Mouse (Mus musculus): Measurements from ENCODE around the gene Calm3. TPM values are rescaled to one million over a fixed set of nuclear protein-coding genes. Genes with fewer than 3 reads are reported as not detected.

Calm3 gene
- total RNA-seq, 2 experiments from 2014 or later = 334 to 349 TPM

DNA sequence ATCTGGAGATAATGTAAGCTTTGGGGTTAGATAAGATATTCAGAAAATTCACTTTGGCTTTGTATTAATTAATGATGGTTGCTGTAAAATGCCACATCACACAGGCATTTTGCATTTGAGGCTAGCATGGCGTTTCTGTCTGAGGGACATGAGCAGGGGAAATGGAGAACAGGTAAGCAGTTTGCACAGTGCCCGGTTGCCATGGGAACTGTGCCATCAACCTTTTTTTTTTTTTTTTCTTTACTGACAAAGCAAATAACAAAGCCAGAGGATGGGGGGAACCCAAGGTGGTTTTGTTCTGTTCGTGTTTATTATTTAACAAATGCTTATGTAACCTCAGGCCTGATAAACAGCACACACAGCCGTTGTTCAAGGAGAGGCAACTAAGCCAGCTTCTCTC lies 18.9 kb upstream of the Calm3 start:
- DNase-seq (ENCODE audit: low spot score) = no peak

DNA sequence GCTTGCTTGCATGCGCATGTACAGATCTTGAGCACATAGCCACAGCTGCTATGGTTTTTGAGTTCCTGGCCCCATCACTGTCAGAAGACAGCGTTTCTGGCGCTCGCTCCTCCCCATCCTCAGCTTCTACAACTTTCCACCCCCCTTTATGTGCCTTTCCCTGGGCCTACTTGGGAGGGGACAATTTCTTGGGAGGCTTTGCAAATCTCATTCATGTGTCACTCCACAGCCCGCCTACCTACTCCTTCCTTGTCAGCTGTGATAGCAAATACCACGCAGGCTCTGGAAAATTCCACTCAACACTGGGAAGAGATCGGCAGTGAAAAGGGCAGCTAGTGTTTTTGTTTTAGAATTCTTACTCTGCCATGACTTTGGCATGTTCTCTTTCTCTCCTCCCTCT lies 16.4 kb upstream of the Calm3 start:
- no peak for DNase-seq (ENCODE audit: low spot score)

DNA sequence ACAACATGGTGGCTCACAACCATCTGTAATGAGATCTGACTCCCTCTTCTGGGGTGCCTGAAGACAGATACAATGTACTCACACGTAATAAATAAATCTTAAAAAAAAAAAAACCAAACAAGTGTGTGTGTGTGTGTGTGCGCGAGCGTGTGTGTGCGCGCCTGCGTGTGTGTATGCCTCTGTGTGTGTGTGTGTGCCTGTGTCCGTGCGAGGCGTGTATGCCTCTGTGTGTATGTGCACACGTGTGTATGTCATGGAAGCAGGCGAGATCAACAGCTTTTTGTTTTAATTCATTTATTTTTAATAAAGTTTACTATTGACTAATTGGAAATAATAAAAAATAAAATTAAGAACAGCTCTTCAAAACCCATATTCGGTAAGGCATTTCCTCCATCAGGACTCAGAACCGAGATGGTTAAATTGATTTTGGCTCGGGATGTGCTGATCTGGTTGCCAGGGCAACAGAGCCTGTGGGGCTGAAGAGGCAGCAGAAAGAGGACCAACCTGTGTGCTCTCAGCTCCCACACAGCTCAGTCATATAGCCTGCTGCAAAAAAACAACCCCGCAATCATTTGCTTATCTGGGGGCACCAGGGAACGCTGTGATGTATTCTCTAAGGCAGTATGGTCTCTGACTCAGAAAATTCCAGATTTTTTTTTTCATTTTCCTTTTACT lies 14.3 kb upstream of the Calm3 start:
- DNase-seq (ENCODE audit: low spot score) = no peak

- no peak for DNase-seq (ENCODE audit: low spot score)
Measured at GRCm38 (mm10) chr7:16937312-16937711, 13.4 kb upstream of the Calm3 start.

- no peak for DNase-seq (ENCODE audit: low spot score)
Measured at GRCm38 (mm10) chr7:16932704-16933577, 9.0 kb upstream of the Calm3 start.

GRCm38 (mm10) chr7:16931968-16932627 lies 8.2 kb upstream of the Calm3 start:
- DNase-seq (ENCODE audit: low spot score) = peak; percentile 85

DNA sequence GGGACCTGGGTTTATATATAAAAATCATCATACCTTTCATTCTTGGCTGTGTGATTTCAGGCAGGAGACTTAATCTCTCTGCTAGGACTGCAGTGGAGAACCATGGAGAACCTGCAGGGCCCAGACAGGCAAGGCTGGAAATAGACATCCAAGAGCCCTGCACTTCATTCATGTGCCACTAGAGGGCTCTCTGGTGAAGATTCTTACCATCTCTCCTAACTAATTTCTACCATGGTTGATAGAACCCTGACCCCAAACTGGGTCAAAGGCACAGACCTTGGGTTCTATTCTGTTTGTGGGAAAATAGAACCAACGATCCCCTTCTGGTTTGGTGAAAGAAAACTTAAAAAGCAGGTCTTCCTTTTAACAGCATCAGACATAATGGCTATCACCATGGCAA lies 6.9 kb upstream of the Calm3 start:
- peak; percentile 66 for DNase-seq (ENCODE audit: low spot score)

DNA sequence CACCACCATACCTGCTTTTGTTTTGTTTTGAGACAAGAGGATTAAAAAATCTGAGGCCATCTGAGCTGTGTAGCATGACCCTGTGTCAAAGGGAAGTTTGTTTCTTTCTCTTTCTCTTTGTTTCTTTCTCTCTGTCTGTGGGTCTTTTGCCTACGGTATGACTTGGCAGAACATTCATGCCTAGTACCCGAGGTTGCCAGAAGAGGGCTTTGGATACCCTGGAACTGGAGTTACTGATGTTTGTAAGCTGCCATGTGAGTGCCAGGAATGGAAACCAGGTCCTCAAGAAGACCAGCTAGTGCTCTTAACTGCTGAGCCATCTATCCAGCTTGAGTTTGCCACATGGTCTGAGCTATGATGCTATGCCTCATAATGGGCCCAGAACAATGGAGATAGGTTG lies 4.4 kb upstream of the Calm3 start:
- DNase-seq (ENCODE audit: low spot score) = no peak

DNA sequence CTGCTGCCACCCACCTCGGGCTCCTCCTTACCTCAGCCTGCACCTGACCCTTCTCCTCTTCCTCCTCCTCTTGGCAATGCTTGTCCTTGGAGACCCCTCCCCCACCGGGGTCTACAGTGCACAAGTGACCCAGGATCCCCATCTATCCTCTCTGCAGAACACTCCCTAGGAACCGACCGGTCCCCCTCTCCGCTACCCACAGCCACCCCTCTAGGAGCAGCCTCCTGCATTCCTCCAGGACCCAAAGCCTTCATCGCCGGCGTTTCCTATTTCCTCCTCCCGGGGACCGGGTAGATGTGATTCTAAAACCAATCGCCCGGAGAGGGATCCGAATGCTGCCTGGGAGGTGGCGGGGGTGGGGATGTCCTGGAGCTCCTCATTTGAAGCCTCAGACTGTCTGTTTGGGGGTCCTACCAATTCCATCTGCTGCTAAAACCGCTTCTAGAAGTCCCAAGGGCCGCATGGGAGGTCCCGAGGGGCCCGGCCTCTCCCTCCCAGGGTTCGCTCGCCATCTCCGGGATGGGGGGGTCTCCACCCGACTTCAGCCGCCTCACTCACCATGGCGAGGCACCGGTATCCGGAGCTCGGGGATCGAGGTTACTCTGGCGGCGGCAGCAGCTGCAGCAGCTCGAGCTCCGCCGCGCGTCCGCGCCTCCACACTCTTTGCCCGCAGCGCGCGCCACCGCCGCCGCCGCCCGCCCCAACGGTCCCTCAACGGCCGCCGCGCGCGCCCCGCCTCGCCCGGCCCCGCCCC lies 454 bp downstream of the Calm3 start:
- no peak for DNase-seq (ENCODE audit: low spot score)

DNA sequence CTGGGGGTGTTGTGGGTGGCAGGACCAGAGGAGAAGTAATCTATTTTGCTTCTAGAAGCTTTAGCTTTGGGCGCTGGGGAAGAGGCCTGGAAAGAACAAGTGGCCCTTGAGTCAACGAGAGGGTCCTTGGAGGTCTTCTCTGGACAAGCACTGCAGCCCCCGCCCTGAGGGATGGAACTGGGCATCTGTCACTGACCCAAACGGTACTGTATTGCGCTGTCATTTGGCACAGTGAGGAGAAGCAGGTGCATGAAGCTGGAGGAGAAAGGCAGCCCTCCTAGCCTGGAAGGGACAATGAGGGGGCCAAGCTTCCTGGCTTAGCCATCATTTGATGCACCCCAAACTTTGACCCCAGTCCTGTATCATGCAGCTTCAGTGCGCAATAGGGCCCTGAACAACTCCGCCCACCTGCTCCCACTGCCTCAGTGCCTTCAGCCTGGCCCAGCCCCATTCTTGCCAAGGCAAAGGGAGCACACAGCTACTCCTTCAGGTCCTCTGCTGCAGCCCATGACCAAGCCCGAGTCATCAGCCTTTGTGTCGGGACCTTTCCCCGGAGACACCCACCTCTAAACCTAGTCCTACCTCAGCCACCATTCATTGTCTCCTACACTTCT lies 1.4 kb downstream of the Calm3 start:
- no peak for DNase-seq (ENCODE audit: low spot score)

GRCm38 (mm10) chr7:16921881-16922335 lies 2.0 kb downstream of the Calm3 start:
- no peak for DNase-seq (ENCODE audit: low spot score)

- DNase-seq (ENCODE audit: low spot score) = no peak
Measured at GRCm38 (mm10) chr7:16920818-16921791, 2.8 kb downstream of the Calm3 start.

DNA sequence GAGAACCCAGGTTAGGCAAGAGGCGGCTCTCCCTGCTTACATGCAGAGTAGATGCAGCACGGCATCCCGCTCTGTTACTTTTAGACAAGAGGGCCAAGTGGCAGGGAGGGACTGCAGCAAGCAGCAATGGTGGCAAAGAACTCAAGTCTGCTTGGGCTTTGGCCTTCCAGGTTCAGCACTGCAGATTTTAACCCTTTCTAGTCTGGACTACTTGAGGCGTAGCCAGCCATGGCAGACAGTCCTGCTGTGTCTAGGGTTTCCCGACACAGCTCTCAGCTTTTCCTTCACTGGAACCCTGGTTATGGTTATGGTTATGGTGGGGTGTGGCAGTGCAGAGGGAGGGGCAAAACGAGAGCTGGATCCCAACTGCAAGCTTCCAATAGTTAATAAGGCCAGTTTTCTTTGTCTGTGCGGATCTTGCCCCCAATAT lies 3.7 kb downstream of the Calm3 start:
- DNase-seq (ENCODE audit: low spot score) = no peak

- DNase-seq (ENCODE audit: low spot score) = no peak
Measured at GRCm38 (mm10) chr7:16919395-16920149, 4.3 kb downstream of the Calm3 start.

GRCm38 (mm10) chr7:16918670-16919069 lies 5.2 kb downstream of the Calm3 start:
- DNase-seq (ENCODE audit: low spot score) = no peak

DNA sequence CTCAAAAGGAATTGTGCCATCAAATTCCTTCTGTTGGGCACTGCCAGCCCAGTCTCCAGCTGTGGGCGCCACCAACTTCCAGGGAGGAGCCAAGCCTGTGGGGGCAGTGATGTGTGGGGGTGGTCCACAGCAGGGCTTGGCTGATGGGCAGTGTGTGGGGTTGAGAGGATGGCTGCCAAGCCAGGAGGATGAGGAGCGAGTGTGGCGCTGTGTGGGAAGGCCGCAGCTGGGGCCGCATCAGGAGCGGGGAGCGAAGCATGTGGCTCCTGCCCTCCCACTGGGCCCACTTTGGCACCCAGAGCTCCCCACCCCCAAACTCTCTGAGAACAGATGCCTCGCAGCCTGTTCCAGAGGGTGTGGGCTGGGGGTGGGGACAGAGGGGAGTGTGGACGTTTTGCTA lies 5.9 kb downstream of the Calm3 start:
- DNase-seq (ENCODE audit: low spot score) = no peak

DNA sequence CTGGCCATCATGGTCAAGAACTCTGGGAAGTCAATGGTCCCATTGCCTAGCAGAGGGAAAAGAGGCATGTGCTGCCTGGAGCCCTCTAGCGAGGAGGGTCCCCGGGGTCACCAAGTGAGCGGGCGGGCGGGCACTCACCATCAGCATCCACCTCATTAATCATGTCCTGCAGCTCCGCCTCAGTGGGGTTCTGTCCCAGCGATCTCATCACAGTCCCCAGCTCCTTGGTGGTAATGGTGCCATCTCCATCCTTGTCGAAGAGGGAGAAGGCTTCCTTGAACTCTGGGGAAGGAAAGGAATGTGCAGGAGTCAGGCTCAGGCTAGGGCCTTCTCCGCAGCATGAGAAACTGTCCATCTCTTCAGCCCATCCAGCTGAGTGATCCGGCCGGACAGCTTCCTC lies 6.5 kb downstream of the Calm3 start:
- no peak for DNase-seq (ENCODE audit: low spot score)

GRCm38 (mm10) chr7:16916342-16917265 lies 7.3 kb downstream of the Calm3 start:
- no peak for DNase-seq (ENCODE audit: low spot score)

All from gastrocnemius, adult 18-20 months (tissue).